Comparison of ENCODE assay signal across 8 mouse cellular contexts in genomic region chr19:43689419-43690246, GRCm38 (mm10). TPM values are rescaled to one million over a fixed set of nuclear protein-coding genes. Genes with fewer than 3 reads are reported as not detected.
A peak's percentile ranks its signal among the peaks of the same experiment; 100 is the strongest.
DNase-seq lines count a peak whose midpoint lies in the region; ATAC-seq and TF ChIP-seq lines count a peak whose summit lies in the region.

Gene Entpd7, plus strand, starts transcription at chr19:43689672.

- 0 out of 2 replicates have a peak, but pooled peaks have one; percentile 29 for TF ChIP-seq CTCF in lung, adult 2 months (IDR thresholded peaks at IDR 0.05; ENCODE audit: insufficient read depth, low read length)

- H3K36me3 ChIP-seq in forebrain, embryonic 15.5 days, result 0 out of 2 replicates have a peak, but pooled peaks cover 2% of the 10 kb centered on the region

- DNase-seq in ES-CJ7 (ENCODE audit: low read depth, low spot score), result peak; percentile 91
- DNase-seq in cerebellum, adult 11 months, result peak; percentile 95
- peak; percentile 98 for DNase-seq in heart, postnatal 25 days (ENCODE audit: low spot score)
- DNase-seq in layer of hippocampus, adult 18-20 months (ENCODE audit: low spot score in 2 of 2), result peak; percentile 98
- DNase-seq in lung, adult 2 months, result peak; percentile 92
- peak; percentile 93 for DNase-seq in thymus, adult 18-20 months

- H3K9ac ChIP-seq in forebrain, embryonic 15.5 days (replicated peaks), result peak within 1 kb of the TSS; percentile 75

- WGBS in forebrain, embryonic 15.5 days, result 0% methylated on average over 60 of the region's 60 CpGs
- under 1% methylated on average over 60 of the region's 60 CpGs for WGBS in lung, adult 2 months

- H3K4me2 ChIP-seq in forebrain, embryonic 15.5 days (replicated peaks), result peak within 1 kb of the TSS; percentile 73

- peak; percentile 94; the same call in 1 of the 2 replicates for TF ChIP-seq POLR2A in lung, adult 2 months (IDR thresholded peaks at IDR 0.05; ENCODE audit: borderline replicate concordance, extremely low read depth, low read depth, low read length)

- intact Hi-C loops in heart, postnatal 25 days (cut with DNase I), result no loop called here

- H3K4me1 ChIP-seq in forebrain, embryonic 15.5 days, result peaks cover 25% of the 10 kb centered on the region
- no peaks in the 10 kb centered on the region; the same call in 1 of the 2 replicates for H3K4me1 ChIP-seq in lung, adult 2 months (ENCODE audit: control insufficient read depth, insufficient read depth, low read length)

- peak; percentile 99 for ATAC-seq in forebrain, embryonic 15.5 days (replicated peaks)
- peak; percentile 96 for ATAC-seq in neutrophil, adult 5-6 weeks (ENCODE audit: extremely low read depth, insufficient number of reproducible peaks, low FRiP score, poor library complexity, severe bottlenecking)

- H3K4me3 ChIP-seq in forebrain, embryonic 15.5 days, result peak within 1 kb of the TSS; percentile 69
- H3K4me3 ChIP-seq in lung, adult 2 months (replicated peaks; ENCODE audit: extremely low read depth, low read depth, low read length), result peak within 1 kb of the TSS; percentile 81

- no peaks in the 10 kb centered on the region for H3K27me3 ChIP-seq in forebrain, embryonic 15.5 days

- H3K27ac ChIP-seq in forebrain, embryonic 15.5 days (replicated peaks), result peak within 1 kb of the TSS; percentile 74

- H3K9me3 ChIP-seq in forebrain, embryonic 15.5 days, result no peaks in the 10 kb centered on the region

RNA-seq across cellular contexts. Expression of gene Entpd7, which starts in this region (rescaled TPM):
- polyA plus RNA-seq in forebrain, embryonic 15.5 days (2015; fragmentation: Nextera tagmentation; extraction: Ambion mirVana), result 8.2 and 8.9 TPM in 2 replicates
- 1 to 10 TPM; 2.7 to 3.1 TPM for total RNA-seq in heart, postnatal 25 days (2021)
- total RNA-seq in layer of hippocampus, adult 18-20 months (2021), result 10 to 100 TPM; 15.9 to 16.7 TPM
- 3.4 and 4.1 TPM in 2 replicates for polyA plus RNA-seq in lung, adult 2 months (2012; rRNA removed)
- 5.1 and 10.2 TPM in 2 replicates for total RNA-seq in neutrophil, adult 5-6 weeks (2017)

Comparison
In these comparisons a context has a peak if more than half of its experiments do, and no peak if none do; other contexts are left out.
1. Peak in every context shown above with its lines: DNase-seq, ATAC-seq, H3K4me3 ChIP-seq and H3K27ac ChIP-seq.